Mouse (Mus musculus) brain, adult 2 months (tissue): ENCODE measurements around the gene Eif4g2.

Experiments used
- DNase-seq: peaks from one replicate; pipeline ENCODE4 v3.0.0; 2011; ENCODE audit warnings: low read depth, low spot score

Eif4g2 gene

DNA sequence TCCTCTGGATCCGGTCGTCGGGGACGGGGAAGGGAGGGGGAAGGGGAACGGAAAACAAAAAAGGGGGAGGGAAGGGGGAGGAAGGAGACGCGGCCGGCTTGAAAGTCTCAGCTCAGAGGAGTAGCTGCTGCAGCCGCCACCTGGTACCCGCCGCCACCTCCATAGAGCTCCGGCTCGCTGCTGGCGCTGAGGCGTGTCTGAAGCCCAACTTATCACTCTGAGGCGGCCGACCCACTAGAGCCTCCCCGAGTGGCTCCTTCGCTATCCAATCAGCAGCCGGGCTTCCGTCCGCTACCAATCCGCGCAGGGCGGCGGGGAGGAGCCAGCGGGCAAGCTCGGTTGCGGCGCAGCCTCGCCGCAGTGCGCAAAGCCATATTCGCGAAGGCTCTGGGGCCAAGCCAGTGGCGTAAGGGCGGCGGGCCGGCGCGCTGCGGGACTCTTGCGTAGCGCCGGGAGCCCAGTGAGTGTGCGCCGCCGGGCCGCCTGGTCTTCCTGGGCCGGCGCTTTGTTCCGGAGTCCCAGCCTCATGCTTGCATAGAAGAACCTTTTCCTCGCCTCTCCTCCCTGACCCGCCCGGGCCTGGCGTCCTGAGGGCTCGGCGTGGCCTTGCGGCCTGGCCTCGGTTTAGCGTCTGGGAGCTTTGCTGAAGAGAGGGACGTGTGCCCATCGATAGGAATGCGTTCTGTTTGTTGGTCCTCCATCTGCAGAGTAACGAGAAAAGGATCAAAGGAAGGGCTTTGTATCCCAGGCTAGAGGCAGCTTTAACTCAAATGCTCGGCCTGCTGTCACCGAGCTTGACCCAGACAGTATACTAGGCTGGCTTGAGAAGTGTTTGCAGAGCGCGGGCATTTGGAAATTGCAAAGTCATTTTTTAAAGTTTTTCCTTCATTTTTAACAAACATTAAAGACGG is at the start of gene Eif4g2:
Gene Eif4g2 (minus strand): TSS at position 209 of the 911 bp plus-strand sequence.
- DNase-seq = peak; percentile 100

DNA sequence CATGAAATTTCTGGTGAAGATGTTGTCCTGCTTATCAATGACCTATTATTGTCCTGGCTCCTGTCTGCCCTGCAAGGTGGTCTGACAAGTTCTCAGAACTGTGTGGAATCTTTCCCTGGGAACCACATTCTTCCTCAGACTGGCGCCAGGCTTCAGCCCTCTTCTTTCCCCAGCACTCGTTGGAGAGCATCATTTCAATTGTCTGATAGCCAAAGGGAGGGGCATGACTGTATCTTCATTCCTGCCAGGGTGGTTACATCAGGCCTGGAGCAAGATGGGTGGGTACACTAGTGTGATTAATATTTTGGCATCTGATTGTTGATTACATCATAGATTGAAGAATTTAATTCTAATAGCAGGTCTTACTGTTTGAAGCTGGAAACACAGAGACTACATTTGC is 49.8 kb upstream of the Eif4g2 start:
- DNase-seq = no peak

DNA sequence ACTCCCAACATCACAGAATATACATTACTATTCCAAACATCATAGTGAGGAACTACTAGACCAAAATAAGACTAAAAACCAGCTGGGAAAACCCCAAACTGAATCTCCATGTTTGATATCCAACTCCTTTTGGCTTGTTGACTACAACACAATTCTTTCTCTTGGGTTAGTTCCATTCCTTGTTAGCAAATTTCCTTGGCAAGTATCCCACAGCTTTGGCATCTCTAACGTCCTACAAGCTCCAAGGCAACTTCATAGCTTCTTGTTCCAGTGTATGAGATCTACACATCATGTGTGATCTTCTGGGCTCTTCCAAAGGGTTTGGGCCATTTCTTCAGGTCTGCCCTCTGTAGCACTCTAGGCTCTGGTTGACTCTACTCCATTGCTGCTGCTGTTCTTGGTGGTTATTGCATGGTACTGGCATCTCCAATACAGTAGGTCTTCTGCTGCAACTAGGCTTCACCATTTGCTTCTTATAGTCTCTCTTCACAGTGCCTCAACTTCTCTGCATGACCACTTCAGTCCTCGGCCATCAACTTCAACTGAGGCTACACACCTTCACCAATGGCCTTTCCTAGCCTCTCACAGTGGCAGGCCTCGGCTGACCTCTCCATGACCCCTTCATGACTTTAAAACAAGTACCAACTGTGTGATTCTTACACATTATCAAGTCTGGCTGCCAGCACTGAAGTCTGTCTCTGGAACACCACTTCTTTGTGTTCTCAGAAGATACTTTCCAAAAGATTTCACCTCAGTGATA is 44.0 kb upstream of the Eif4g2 start:
- peak; percentile 11 for DNase-seq

DNA sequence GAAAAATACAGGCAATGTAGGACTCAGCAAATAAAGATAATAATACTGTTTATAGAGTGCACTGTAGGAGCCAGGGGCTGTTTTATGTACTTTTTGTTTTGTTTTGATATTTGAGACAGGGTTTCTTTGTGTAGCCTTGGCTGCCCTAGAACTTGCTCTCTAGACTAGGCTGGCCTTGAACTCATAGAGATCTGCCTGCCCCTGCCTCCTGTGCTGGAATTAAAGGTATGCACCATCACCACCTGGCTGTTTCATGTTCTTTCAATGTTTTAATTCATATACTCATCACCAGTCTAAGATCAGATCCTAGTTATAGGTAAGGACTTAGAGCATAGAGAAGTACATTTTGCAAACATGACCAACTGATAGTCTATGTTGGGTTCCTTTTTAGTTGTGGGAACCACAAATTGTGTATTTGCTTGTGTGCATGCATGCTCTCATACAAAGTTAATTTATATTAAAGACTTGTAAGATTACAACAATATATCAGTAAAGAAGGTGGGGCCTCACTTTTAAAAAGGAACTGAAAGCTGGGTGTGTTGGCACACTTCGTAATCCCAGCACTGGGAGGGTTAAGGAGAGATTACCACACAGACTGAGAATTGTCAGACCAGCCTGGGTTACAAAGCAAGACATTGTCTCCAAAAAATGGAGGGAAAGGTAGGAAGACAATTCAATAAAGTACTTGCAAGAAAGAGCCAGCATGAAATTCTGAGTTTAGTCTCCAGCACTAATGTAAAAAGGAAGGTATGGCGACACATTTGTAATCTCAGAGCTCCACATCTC is 41.1 kb upstream of the Eif4g2 start:
- DNase-seq = no peak

DNA sequence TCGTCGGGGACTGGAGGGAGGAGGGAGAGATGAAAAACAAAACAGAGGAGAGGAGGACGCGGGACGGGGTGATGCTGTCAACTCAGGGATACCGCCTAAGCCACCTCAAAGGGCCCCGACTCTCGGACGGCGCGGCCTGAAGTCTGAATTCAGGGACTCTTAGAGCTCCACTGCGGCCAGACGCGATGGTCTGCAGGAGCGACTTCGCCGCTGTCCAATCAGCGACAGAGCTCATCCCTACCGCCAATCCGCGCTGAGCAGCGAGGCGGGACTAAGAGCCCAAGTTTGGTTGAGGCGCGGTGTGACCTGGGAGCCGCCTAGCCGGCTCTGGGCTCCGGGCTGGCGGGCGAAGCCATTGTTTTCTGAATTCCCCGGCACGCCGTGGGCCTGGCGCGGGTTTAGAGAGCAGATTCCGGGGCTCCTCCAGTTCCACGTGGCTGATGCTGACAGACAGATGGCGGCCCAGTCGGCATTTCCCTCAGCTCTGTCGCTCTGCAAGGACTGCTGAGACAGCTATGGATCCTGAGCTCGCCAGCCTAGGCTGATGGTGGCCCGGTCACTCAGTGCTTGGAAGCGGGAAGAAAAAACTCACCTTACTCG is 39.8 kb upstream of the Eif4g2 start:
- peak; percentile 99 for DNase-seq

DNA sequence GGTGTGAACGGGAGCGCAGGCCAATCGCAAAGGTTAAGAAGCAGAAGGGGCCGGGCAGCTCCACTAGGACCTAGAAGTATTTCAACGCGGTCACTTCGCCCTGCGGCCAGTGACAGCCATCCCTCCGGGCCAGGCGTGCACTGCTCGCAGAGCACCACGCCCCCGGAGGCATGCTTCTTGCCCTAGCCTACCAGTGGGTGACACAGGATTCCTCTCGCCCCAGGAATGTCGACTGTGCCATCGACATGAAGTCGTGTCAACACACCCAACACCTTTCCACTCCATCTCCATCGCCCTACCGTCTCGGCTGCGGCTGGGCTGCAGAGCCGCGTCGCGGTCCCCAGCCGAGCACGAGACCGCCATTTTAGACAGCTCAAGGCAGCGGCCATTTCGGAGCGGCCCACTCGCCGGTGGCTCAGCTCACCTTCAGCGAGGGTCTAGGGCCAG is 39.3 kb upstream of the Eif4g2 start:
- DNase-seq = peak; percentile 80

DNA sequence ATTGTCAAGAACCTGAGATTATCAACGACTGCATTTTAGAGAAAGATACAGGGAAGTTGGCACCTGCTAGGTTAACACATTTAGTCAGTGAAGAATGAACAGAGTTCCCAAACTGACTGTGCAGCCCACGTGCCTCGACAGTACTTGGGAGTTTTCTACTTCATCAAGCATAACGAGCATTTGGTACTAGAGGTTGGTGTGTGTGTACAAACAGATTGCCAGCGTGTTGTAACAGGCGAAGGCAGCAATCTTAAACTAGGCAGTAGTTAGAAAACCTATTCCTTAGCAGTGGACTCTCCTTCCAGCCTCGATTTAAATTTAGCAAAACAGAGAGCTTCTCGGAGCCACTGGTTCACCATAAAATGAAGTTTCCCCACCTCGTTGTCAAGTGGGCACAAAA is 38.7 kb upstream of the Eif4g2 start:
- peak; percentile 48 for DNase-seq

DNA sequence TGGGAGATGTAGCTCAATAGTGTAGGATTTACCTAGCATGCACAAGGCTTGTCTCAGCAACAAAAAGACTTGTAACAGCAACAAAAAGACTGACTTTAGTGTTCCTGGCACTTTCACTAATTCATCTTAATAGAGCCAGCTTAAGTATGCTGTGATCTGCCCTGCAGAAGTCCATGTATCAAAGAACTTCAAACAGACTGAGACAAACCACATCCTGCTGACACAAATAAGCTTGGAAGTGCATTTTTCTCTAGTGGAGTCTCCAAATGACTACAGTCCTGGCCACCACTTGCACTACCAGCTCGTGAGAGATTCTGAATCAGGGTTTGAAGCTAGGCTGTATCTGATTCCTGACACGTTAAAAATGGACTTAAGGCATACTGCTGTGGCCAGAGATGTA is 26.7 kb upstream of the Eif4g2 start:
- no peak for DNase-seq

DNA sequence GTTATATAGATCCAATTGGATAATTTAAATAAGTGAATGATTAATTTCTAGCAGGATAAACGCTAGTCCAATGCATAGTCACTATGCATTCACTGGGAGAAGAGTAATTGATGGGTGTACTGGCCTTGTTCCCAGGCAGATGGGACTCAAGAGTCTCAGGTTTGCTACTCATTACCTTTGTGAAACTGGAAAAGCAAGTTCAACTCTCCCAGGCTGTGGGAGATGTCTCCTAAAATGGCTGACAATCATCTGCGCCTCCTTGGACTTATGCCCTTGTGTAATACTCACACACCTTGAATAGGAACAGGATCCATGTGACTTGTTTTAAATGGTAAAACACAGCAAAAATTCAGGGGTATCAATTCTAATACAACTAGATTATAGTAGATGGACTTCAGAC is 26.3 kb upstream of the Eif4g2 start:
- DNase-seq = no peak

DNA sequence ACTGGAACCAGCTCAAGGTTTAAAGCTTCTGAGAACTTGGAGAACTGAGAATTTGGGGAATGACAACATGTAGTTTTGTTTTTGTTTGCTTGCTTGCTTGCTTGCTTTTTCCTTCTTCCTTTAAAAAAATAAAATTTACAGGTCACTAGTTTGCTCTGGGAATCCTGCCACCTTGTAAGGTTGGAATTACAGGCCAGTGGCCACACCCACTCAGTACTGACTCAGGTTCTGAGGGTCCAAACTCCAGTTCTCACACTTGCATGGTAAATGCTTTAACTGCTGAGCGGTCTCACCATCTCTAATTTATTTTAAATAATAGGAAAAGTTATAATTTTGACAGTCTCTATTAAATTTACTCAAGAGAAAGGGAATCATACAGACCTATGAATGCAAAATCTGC is 15.4 kb upstream of the Eif4g2 start:
- DNase-seq = no peak

DNA sequence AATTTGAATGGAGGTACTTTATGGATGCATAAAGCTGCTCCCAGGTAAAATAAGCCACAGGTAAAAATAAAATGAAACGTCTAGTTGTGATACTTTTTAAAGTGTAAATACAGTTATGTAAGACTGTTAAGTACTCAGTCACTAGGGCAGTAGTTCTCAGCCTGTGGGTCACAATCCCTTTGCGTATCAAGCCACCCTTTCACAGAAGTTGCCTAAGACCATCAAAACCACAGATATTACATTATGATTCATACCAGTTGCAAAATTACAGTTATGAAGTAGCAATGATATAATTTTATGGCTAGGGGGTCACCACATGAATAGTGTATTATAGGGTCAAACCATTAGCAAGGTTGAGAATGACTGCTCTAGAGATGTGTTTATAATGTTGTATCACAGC is 12.3 kb upstream of the Eif4g2 start:
- DNase-seq = no peak

DNA sequence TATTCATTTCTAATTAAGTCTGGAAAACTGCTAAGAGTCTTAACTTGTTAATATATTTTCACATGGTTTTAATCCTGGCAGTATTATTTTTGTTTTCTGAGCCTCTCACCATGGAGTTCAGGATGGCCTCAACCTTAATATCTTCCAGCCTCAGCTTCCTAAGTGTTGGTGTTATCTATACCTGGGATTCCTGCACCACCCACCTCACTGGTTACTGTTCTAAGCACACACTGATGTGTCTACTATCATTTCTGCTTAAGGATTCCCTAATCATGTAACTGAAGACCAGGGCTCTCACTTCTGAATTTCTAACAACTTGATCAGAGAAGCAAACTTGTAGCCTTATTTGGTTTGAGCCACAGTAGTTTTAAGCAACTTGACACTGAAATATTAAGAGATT is 2.3 kb upstream of the Eif4g2 start:
- no peak for DNase-seq

DNA sequence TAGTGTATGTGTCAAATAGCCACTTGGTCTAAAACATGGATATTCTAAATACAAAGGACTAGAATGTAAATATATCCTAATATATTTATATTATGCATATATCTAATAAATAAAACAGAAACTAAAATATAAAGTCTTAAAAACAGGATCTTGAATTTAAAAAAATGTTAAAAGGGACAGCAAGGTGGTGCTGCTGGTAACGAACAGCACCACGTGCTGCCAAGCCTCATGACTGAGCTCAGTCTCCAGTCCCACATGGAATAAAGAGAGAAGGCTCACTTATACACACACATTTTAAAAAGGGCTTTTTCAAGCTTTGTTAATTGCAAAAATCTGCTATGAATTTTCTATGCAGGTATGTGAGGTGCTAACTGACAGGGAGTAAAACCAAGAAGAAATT is 1.6 kb upstream of the Eif4g2 start:
- peak; percentile 27 for DNase-seq

DNA sequence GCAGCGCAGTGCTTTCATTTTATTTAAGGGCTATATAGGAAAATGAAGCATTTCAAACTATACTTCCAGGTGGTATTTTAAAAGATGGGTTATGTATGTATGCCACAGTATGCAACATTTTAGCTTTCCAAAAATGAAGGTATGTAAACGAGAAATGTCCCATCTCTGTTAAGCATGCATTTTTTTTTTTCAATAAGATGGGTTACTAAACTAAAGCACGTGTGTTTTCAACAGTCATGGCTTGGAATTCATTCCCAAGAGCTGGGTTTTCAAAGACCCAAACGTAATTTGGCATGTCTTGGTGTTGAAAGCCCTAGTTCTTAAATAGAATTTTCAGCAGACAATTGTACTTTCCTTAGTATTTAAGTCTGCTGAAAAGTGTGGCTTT is 897 bp upstream of the Eif4g2 start:
- peak; percentile 26 for DNase-seq

DNA sequence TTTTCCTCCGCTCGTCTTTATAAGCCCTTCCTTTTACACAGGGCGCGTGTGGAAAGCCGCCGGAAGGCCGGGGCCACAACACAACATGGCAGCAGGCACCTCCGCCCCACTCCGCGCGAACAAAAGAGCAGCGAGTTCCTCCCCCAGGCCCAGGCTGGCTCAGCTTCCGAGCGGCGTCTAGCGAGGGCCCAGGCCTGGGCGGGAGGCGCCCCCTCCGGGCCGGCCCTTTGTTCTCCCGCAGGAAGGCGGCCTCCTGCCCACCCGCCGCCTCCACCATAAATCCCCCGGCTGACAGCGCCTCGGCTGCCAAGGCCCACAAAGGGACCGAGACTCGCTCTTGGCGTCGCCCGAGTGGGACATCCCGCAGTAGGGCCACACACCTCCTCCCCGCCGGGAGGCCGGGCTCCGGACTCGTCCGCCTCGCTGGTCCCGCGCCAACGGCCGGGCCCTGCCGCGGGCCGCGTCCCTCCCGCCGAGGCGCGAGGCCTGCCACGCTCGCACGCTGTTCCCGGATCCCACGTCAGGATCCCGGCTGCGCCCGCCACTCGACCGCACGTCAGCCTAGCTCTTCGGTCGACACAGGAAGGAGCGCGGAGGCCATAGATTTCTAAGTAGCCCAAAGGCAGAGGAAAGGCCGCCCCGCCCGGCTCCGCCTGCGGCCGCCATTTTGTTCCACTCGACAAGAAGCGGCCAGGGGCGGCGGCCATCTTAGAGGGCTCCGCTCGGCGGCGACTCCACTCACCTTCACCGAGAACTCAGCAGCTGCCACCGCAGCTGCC is 598 bp downstream of the Eif4g2 start:
- DNase-seq = peak; percentile 91

DNA sequence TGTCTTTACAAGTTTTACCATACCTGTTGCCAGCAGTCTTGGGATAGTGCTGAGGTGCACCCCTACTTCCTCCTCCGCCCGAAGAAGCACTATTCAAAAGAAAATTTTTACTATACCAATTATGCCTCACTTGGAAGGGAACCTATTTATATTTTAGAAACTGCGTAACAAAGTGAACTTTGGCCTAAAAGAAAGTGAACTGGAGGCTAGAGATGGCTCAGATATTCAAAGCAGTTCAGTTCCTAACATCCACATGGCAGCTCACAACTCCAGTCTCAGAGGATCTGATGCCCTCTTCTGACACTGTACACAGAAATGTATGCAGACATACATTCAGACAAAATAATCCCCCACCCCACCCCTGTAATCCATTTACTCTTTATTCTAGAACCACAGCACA is 2.0 kb downstream of the Eif4g2 start:
- DNase-seq = no peak

DNA sequence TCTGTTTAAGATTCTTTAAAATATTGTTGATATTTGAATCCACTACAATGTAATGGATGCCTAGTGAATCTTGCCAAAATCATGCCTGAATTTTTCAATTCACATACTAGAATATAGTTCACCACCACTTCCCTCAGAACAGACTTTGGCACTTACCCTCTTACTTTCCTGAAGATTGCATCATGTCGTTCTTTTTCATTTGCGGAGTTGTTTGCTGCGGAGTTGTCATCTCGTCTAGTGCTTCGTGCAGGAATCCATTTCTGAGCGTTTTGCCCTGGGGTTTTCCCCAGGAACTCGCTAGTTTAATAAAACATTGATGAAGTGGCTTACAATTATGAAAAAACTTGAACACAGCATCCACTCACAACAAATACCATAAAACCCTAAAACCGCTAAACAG is 2.8 kb downstream of the Eif4g2 start:
- no peak for DNase-seq

DNA sequence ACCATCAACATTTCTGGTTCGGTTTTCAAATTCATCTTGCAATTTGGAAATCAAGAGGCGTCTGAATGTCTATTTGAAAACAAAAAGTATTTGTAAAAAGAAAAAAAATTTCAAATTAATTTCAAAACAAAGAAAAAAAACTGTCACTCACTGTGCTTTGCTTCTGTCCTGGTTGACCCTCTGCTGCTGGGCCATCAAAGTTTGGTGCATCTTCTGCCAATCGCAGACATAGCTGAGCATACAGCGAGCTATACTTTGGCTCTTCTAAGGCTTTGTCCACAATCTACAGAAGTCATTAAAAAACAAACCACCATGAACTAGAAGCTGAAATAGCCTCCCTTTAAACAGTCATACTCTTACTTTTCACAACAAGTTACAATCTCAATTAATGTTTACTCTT is 4.6 kb downstream of the Eif4g2 start:
- DNase-seq = no peak

DNA sequence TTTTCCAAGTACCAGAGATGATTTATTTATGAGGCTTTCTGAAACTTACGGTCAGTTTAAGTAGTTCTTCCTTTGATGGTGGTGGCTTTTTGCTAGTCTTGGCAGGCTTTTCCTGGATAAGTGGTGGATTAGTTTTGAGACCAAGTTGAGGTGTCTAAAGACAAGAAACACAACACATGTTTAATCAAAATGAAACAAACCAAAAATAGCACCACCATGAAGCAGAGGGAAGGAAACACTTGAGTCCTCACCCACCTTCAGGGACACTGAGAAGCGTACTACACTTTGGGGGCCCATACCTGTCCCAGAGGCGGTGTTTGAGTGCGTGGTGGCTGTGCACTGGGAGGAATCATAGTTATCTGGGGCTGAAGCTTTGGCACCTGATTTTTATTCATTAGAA is 7.5 kb downstream of the Eif4g2 start:
- no peak for DNase-seq

DNA sequence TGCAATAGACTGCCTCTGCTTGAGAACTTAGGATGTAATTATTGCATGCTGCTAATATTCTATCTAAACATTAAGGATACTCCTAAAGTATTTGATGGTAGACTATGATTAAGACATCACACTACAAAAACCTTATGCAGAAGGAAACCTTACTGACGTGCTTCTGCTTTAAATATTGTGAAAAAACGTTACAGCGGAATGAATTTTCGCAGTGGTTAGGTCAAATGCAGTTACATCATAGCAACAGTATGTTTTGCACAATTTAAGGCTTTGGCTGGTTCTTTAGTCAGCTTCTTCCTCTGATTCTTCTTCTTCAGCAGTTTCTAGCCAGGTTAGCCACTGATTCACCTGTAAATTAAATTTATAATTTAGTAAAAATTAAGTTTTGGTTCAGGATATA is 10.4 kb downstream of the Eif4g2 start:
- DNase-seq = no peak

DNA sequence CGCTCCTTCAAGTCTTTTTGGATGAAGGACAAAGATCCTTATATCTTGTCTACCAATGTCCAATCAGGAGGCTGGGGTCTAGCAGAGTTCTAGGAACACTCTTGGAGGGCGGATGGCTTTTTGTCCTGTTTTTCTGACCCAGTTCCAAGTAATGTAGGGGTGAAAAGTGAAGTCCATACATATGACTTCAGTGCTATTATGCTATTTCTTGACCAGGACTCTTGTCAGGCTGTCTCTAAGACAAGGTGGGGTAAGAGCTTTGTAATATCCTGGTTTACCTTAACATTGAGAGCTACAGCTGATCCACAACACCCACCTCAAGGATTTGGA is 12.7 kb downstream of the Eif4g2 start:
- DNase-seq = no peak
